Mouse (Mus musculus) midbrain, embryonic 10.5 days (tissue): ENCODE results near the gene Cdca7l. TPM values are rescaled to one million over a fixed set of nuclear protein-coding genes. Genes with fewer than 3 reads are reported as not detected.
"Not testable (repeated sequence)": the region's sequence is repeated elsewhere in the genome, so short reads cannot be mapped to it uniquely, and the experiment has no call there.

ENCODE experiments used
- DNase-seq: peaks from one replicate; pipeline ENCODE4 v3.0.0-alpha.2; 2017; ENCODE audit warnings: low spot score
- H3K27ac ChIP-seq: fragments of 300-500 bp; sonication (generic); replicated peaks from 2 replicates; pipeline ENCODE4 v1.5.1; 2016; ENCODE audit warnings: mild to moderate bottlenecking
- H3K27me3 ChIP-seq: fragments of 300-500 bp; sonication (generic); 2 replicates; pipeline ENCODE4 v1.6.1; 2016; ENCODE audit warnings: low read depth, mild to moderate bottlenecking; ENCODE audit not compliant: poor library complexity, severe bottlenecking
- H3K36me3 ChIP-seq: fragments of 300-500 bp; sonication (generic); 2 replicates; pipeline ENCODE4 v1.6.1; 2016; ENCODE audit warnings: mild to moderate bottlenecking, moderate library complexity
- H3K4me1 ChIP-seq: fragments of 300-500 bp; sonication (generic); 2 replicates; pipeline ENCODE4 v1.6.1; 2016
- H3K4me3 ChIP-seq: fragments of 300-500 bp; sonication (generic); 2 replicates; pipeline ENCODE4 v1.5.1; 2016; ENCODE audit warnings: mild to moderate bottlenecking, moderate library complexity
- H3K9me3 ChIP-seq: fragments of 300-500 bp; sonication (generic); replicated peaks from 2 replicates; pipeline ENCODE4 v1.6.1; 2016; ENCODE audit warnings: mild to moderate bottlenecking
- WGBS: fragments of 180-500 bp; shearing (Covaris S2); methylation state at CpG from one replicate; pipeline ENCODE4 v1.1.7; 2016; 5-methylcytosine and 5-hydroxymethylcytosine counted together
- polyA plus RNA-seq: library from polyadenylated mRNA; unstranded; fragments of >200 nt; fragmentation: Nextera tagmentation; extraction: Ambion mirVana; gene quantifications from 2 replicates; pipeline ENCODE4 v1.2.1, GENCODE M21; 2016

Gene Cdca7l
- polyA plus RNA-seq, 1 experiment from 2014 or later = 55.8 TPM

- WGBS = 55% methylated on average over 1 of the region's 4 CpGs
- H3K36me3 ChIP-seq, DNase-seq, H3K4me3 ChIP-seq, H3K4me1 ChIP-seq, H3K27ac ChIP-seq, H3K27me3 ChIP-seq, H3K9me3 ChIP-seq: not testable (repeated sequence)
Measured at GRCm38 (mm10) chr12:117900798-117901197, 96.7 kb downstream of the Cdca7l start.

- not testable (repeated sequence) for DNase-seq, H3K9me3 ChIP-seq, H3K4me1 ChIP-seq, H3K4me3 ChIP-seq, H3K36me3 ChIP-seq, H3K27me3 ChIP-seq, H3K27ac ChIP-seq
- 73% methylated on average over 2 of the region's 4 CpGs for WGBS
Measured at GRCm38 (mm10) chr12:117901352-117901751, 97.3 kb downstream of the Cdca7l start.

- no peaks in the 10 kb centered on the region for H3K36me3 ChIP-seq
- H3K9me3 ChIP-seq = no peaks in the 10 kb centered on the region
- no peak overlapping the region for H3K27ac ChIP-seq
- no peaks in the 10 kb centered on the region for H3K4me1 ChIP-seq
- WGBS = 93% methylated on average over 8 of the region's 8 CpGs
- no peaks in the 10 kb centered on the region for H3K27me3 ChIP-seq
- DNase-seq = no peak
- H3K4me3 ChIP-seq = no peak overlapping the region
Measured at GRCm38 (mm10) chr12:117903671-117904070, 99.6 kb downstream of the Cdca7l start.

GRCm38 (mm10) chr12:117905232-117905840 lies 101.2 kb downstream of the Cdca7l start:
- 86% methylated on average over 4 of the region's 4 CpGs for WGBS
- H3K27ac ChIP-seq, DNase-seq, H3K36me3 ChIP-seq, H3K4me1 ChIP-seq, H3K4me3 ChIP-seq, H3K27me3 ChIP-seq, H3K9me3 ChIP-seq: not testable (repeated sequence)

GRCm38 (mm10) chr12:117911396-117911795 lies 107.3 kb downstream of the Cdca7l start:
- H3K27me3 ChIP-seq = 0 out of 2 replicates have a peak, but pooled peaks cover 6% of the 10 kb centered on the region
- no peaks in the 10 kb centered on the region for H3K36me3 ChIP-seq
- 86% methylated on average over 1 of the region's 1 CpGs for WGBS
- H3K27ac ChIP-seq = no peak overlapping the region
- peaks cover 28% of the 10 kb centered on the region for H3K4me1 ChIP-seq
- DNase-seq = no peak
- no peaks in the 10 kb centered on the region for H3K9me3 ChIP-seq
- H3K4me3 ChIP-seq = no peak overlapping the region

GRCm38 (mm10) chr12:117914613-117915245 lies 110.6 kb downstream of the Cdca7l start:
- H3K27me3 ChIP-seq = 0 out of 2 replicates have a peak, but pooled peaks cover 6% of the 10 kb centered on the region
- no peak overlapping the region for H3K4me3 ChIP-seq
- peaks cover 28% of the 10 kb centered on the region for H3K4me1 ChIP-seq
- H3K27ac ChIP-seq = no peak overlapping the region
- H3K9me3 ChIP-seq = no peaks in the 10 kb centered on the region
- DNase-seq = no peak
- 31% methylated on average over 10 of the region's 10 CpGs for WGBS
- H3K36me3 ChIP-seq = no peaks in the 10 kb centered on the region

- H3K4me1 ChIP-seq = peaks cover 28% of the 10 kb centered on the region
- no peak for DNase-seq
- WGBS = 62% methylated on average over 10 of the region's 10 CpGs
- H3K27ac ChIP-seq = peak overlapping the region; percentile 42; the same call in 1 of the 2 replicates
- H3K36me3 ChIP-seq = no peaks in the 10 kb centered on the region
- no peak overlapping the region for H3K4me3 ChIP-seq
- H3K9me3 ChIP-seq = no peaks in the 10 kb centered on the region
- 0 out of 2 replicates have a peak, but pooled peaks cover 6% of the 10 kb centered on the region for H3K27me3 ChIP-seq
Measured at GRCm38 (mm10) chr12:117915826-117916588, 111.9 kb downstream of the Cdca7l start.
